ENCODE assay signal across 8 mouse cellular contexts in the genomic region with DNA sequence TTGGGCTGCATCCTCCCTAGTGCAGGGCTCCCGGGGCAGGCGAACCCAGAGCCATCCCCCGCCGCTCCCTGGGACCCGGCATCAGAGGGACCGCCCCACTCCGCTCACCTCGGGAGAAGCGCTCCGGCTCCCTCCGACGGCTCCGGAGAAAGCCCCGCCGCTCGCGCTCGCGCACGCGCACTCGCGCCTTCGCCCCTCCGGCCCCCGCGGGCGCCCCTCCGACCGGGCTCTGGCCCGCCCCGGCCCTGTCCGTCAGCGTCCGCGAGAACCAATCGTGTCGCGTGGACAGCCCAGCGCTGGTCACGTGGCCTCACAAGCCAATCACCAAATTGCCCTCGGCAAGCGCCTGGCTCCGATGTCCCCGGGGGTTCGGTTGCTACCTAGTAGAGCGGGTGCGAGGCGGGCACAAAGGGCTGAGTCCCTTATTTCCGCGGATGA. TPM values are rescaled to one million over a fixed set of nuclear protein-coding genes. Genes with fewer than 3 reads are reported as not detected.
A peak's percentile ranks its signal among the peaks of the same experiment; 100 is the strongest.
DNase-seq lines count a peak whose midpoint lies in the region; ATAC-seq and TF ChIP-seq lines count a peak whose summit lies in the region.

A gene (minus strand): TSS at position 191 of the 438 bp plus-strand sequence.

- H3K4me2 ChIP-seq in intestine, embryonic 15.5 days (replicated peaks) = peak within 1 kb of the TSS; percentile 97

- no peaks in the 10 kb centered on the region for H3K4me1 ChIP-seq in cortical plate, adult 2 months (ENCODE audit: control insufficient read depth, insufficient read depth, low read length)
- peaks cover 8% of the 10 kb centered on the region; the same call in 1 of the 2 replicates for H3K4me1 ChIP-seq in intestine, embryonic 15.5 days (replicated peaks)

- peak within 1 kb of the TSS; percentile 40; the same call in 1 of the 2 replicates for H3K27ac ChIP-seq in cortical plate, adult 2 months (ENCODE audit: insufficient read depth, low read length)
- no peak within 1 kb of the TSS for H3K27ac ChIP-seq in intestine, embryonic 15.5 days

- under 1% methylated on average over 50 of the region's 51 CpGs for WGBS in intestine, embryonic 15.5 days

- peak; percentile 98 for ATAC-seq in intestine, embryonic 15.5 days
- ATAC-seq in megakaryocyte progenitor cell, adult 5-6 weeks (replicated peaks; ENCODE audit: poor library complexity) = peak; percentile 68

- no peak for TF ChIP-seq CTCF in cortical plate, adult 2 months (IDR thresholded peaks at IDR 0.05; ENCODE audit: extremely low read depth, insufficient read depth, low read length)

- H3K9me3 ChIP-seq in intestine, embryonic 15.5 days = no peaks in the 10 kb centered on the region

- peak; percentile 60 for DNase-seq in WW6 (ENCODE audit: low read depth, low spot score)
- peak; percentile 32 to 45 for DNase-seq in gastrocnemius, postnatal 36 days
- DNase-seq in left cerebral cortex, postnatal 10 days (ENCODE audit: extremely low spot score in 1 of 2, low spot score in 2 of 2) = peak; percentile 89 to 92
- peak; percentile 93 for DNase-seq in right cerebral cortex, postnatal 25 days
- DNase-seq in urinary bladder, postnatal 25 days (ENCODE audit: low spot score) = peak; percentile 65

- intact Hi-C loops in gastrocnemius, postnatal 36 days (cut with DNase I) = no loop called here
- intact Hi-C loops in left cerebral cortex, postnatal 10 days (cut with DNase I) = loop anchor here (2.0 to 5.0 kb wide), 2 partner anchors 81 to 235 kb away; no protein-coding TSS in a partner anchor

- 0 out of 2 replicates have a peak, but pooled peaks have one; percentile 47 for TF ChIP-seq POLR2A in cortical plate, adult 2 months (IDR thresholded peaks at IDR 0.05; ENCODE audit: extremely low read depth, insufficient read depth, low read length)

- peak within 1 kb of the TSS; percentile 52 for H3K9ac ChIP-seq in intestine, embryonic 15.5 days

- no peaks in the 10 kb centered on the region for H3K36me3 ChIP-seq in intestine, embryonic 15.5 days

- H3K27me3 ChIP-seq in intestine, embryonic 15.5 days (replicated peaks) = peaks cover 20% of the 10 kb centered on the region

- H3K4me3 ChIP-seq in cortical plate, adult 2 months (ENCODE audit: insufficient read depth, low read length) = peak within 1 kb of the TSS; percentile 92
- peak within 1 kb of the TSS; percentile 60 for H3K4me3 ChIP-seq in intestine, embryonic 15.5 days (replicated peaks)

RNA-seq across cellular contexts. Expression of the gene that starts here (rescaled TPM):
- polyA plus RNA-seq in cortical plate, adult 2 months (2012; rRNA removed) = 21.4 and 23.3 TPM in 2 replicates
- not detected for total RNA-seq in gastrocnemius, postnatal 36 days (2021)
- 9.9 and 10.2 TPM in 2 replicates for polyA plus RNA-seq in intestine, embryonic 15.5 days (2015; fragmentation: Nextera tagmentation; extraction: Ambion mirVana)
- 10 to 100 TPM; 41.6 to 43.7 TPM for total RNA-seq in left cerebral cortex, postnatal 10 days (2021)
- 0.37 and 0.73 TPM in 2 replicates for total RNA-seq in megakaryocyte progenitor cell, adult 5-6 weeks (2015)
- total RNA-seq in megakaryocyte progenitor cell, adult 5-6 weeks (2017) = 0.04 and 0.81 TPM in 2 replicates

Comparison
In these comparisons a context has a peak if more than half of its experiments do, and no peak if none do; other contexts are left out.
1. RNA of the gene that starts here (total RNA-seq): 41.6 to 43.7 TPM in left cerebral cortex, postnatal 10 days; 0.04 to 0.81 TPM in megakaryocyte progenitor cell, adult 5-6 weeks and not detected in gastrocnemius, postnatal 36 days; every median in the first group is over 10 times any median in the second.
2. Peak in DNase-seq in gastrocnemius, postnatal 36 days; RNA of the gene not detected or under 1 TPM.
3. Peak in ATAC-seq in megakaryocyte progenitor cell, adult 5-6 weeks; RNA of the gene not detected or under 1 TPM.
4. DNase-seq: peak in every context shown above with its lines; median percentile 93 in right cerebral cortex, postnatal 25 days; 90 in left cerebral cortex, postnatal 10 days; 65 in urinary bladder, postnatal 25 days; 60 in WW6; 38 in gastrocnemius, postnatal 36 days.